Mouse (Mus musculus) Muller cell, postnatal 12 days (primary cell): ENCODE data around the gene Acap3.

Experiments
- DNase-seq: peaks from one replicate; pipeline ENCODE4 v3.0.0-alpha.2; 2015; ENCODE audit errors: inconsistent ontology term

Acap3 gene

GRCm38 (mm10) chr4:155943049-155943452 is 51.4 kb downstream of the Acap3 start:
- no peak for DNase-seq

DNA sequence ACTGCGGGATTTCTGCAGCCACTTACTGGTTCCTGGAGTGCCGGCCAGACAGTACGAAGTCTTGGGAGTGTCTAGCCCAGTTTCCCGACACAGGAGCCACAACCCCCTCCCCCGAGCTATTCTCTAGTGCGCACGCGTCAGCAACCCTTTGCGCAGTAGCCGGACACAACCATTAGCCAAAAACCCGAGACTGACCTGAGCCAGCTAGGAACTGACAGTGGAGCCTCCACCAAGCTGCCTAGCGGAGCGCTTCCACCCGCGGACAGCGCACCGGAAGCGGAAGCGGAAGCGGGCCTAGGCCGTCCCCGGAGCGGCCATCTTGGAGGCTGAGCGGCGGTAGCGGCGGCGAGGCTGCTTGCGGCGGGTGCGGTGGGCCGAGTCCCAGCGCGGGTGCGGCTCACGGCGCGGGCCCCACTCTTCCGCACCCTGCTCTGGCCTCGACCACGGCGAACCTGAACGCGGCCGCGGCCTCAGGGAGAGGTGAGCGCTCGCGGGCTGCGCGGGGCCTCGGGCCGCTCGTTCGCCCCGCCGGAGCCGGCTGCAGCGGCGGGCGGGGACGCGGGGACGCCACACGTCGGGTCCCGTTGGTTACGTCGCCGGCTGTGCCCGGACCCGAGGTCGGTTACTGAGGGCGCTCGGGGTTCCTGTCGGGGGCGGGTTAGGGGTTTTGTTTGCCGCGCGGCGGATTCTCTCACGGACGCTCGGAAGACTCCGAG is 52.1 kb downstream of the Acap3 start, which contains the start of gene Ube2j2:
Ube2j2 (plus strand) TSS at position 298 of the 716 bp plus-strand sequence.
- DNase-seq, result peak; percentile 98

- DNase-seq, result peak; percentile 32
Measured at GRCm38 (mm10) chr4:155944271-155944670, 52.6 kb downstream of the Acap3 start.

DNA sequence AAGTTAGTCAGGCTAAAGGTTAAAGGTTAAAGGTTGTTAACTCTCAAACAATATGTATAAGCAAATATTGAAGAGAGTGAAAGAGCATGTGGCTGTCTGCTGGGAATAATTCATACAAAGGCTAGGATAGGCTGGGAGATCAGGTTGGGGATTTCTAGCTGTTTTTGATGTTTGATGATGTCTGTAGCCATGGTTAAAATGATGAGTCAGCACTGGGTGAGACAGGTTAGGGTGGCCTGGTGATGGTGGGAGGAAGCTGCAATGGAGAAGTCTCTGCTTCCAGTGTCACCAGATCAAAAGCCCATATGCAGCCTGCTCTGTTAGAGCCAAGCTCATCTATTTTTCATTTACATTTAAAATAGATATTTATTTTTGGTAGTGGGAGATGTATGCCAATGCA is 55.5 kb downstream of the Acap3 start:
- no peak for DNase-seq

GRCm38 (mm10) chr4:155955491-155955890 is 63.9 kb downstream of the Acap3 start:
- DNase-seq, result no peak
